Mouse (Mus musculus) MEL (cell line): ENCODE results near the gene Ttc17.

Experiments used
- CHD1 ChIP-seq: IDR thresholded peaks from 2 replicates; pipeline ENCODE4 v1.6.1; 2012; ENCODE audit warnings: low read depth, mild to moderate bottlenecking, inconsistent platforms, low read length, improper control_type of control experiment
- CHD2 ChIP-seq: IDR thresholded peaks from 2 replicates; pipeline ENCODE4 v1.6.1; 2011; ENCODE audit warnings: low read length, improper control_type of control experiment
- CTCF ChIP-seq, 3 experiments: IDR thresholded peaks in 2 of 3; conservative IDR thresholded peaks in 1 of 3; 2 replicates each; pipeline ENCODE4 v1.5.1; 2011 to 2012; ENCODE audit warnings: low read length in 3 of 3, low read depth in 2 of 3, mild to moderate bottlenecking in 2 of 3, improper control_type of control experiment in 1 of 3, inconsistent platforms in 1 of 3, mixed read lengths in 1 of 3, moderate library complexity in 1 of 3; ENCODE audit not compliant: control insufficient read depth in 1 of 3, insufficient read depth in 1 of 3, poor library complexity in 1 of 3, severe bottlenecking in 1 of 3
- EP300 ChIP-seq, 2 experiments: IDR thresholded peaks; 2 replicates each; pipeline ENCODE4 v1.6.1; 2011; ENCODE audit warnings: improper control_type of control experiment in 2 of 2, low read length in 2 of 2, low read depth in 1 of 2, mild to moderate bottlenecking in 1 of 2
- GATA1 ChIP-seq: IDR thresholded peaks from 2 replicates; pipeline ENCODE4 v1.6.1; 2011; ENCODE audit warnings: low read depth, low read length, improper control_type of control experiment
- HCFC1 ChIP-seq: IDR thresholded peaks from 2 replicates; pipeline ENCODE4 v1.6.1; 2012; ENCODE audit warnings: low read depth, mild to moderate bottlenecking, inconsistent platforms, low read length, improper control_type of control experiment, moderate library complexity
- MAFK ChIP-seq: IDR thresholded peaks from 2 replicates; pipeline ENCODE4 v1.6.1; 2011; ENCODE audit warnings: low read depth, mild to moderate bottlenecking, low read length, improper control_type of control experiment, borderline replicate concordance
- MAZ ChIP-seq: IDR thresholded peaks from 2 replicates; pipeline ENCODE4 v1.6.1; 2012; ENCODE audit warnings: low read depth, mild to moderate bottlenecking, inconsistent platforms, low read length, improper control_type of control experiment
- POLR2A ChIP-seq, 2 experiments: IDR thresholded peaks; 2 replicates each; pipeline ENCODE4 v1.6.1; 2011 to 2012; ENCODE audit warnings: low read length in 2 of 2, mild to moderate bottlenecking in 2 of 2, control low read depth in 1 of 2, improper control_type of control experiment in 1 of 2, low read depth in 1 of 2, moderate library complexity in 1 of 2; ENCODE audit not compliant: control insufficient read depth in 1 of 2, insufficient read depth in 1 of 2, poor library complexity in 1 of 2
- RAD21 ChIP-seq: IDR thresholded peaks from 2 replicates; pipeline ENCODE4 v1.6.1; 2011; ENCODE audit warnings: mild to moderate bottlenecking, low read depth, low read length, improper control_type of control experiment
- TAL1 ChIP-seq: IDR thresholded peaks from 2 replicates; pipeline ENCODE4 v1.6.1; 2012; ENCODE audit warnings: mild to moderate bottlenecking, inconsistent platforms, low read length, moderate library complexity, mixed read lengths
- USF1 ChIP-seq: IDR thresholded peaks from 2 replicates; pipeline ENCODE4 v1.6.1; 2014; ENCODE audit warnings: low read depth, mild to moderate bottlenecking, inconsistent platforms, low read length, improper control_type of control experiment, moderate library complexity
- ZMIZ1 ChIP-seq: IDR thresholded peaks from 2 replicates; pipeline ENCODE4 v1.6.1; 2012; ENCODE audit warnings: low read depth, mild to moderate bottlenecking, inconsistent platforms, low read length, improper control_type of control experiment, moderate library complexity

DNA sequence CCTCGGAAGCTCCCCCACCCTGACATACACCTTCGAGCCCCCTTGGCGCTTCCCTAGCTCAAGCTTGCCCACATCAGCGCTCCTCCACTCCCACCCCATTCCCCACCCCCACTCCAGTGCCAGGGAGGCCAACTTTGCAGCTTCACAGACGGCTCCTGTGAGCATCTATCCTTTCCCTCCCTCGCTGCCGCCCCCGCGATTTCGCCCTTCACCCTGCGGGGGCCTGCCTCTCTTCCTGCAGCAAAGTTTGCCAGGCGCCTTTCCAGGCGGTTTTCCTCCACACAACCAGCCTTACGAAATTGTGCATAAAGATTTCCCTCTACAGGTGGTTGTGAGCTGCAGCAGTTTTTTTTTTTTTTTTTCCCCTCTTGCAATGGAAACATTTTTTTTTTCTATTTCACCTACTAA is 143.0 kb downstream of the Ttc17 start:
- TF ChIP-seq CTCF (IDR thresholded peaks at IDR 0.05 in 2 of 3, conservative IDR thresholded peaks at IDR 0.05 in 1 of 3; ENCODE audit: control insufficient read depth in 1 of 3, insufficient read depth in 1 of 3, low read depth in 2 of 3, low read length in 3 of 3, poor library complexity in 1 of 3, severe bottlenecking in 1 of 3) (no peak), EP300 (IDR thresholded peaks at IDR 0.05; ENCODE audit: low read depth in 1 of 2, low read length in 2 of 2) (no peak), POLR2A (IDR thresholded peaks at IDR 0.05; ENCODE audit: control insufficient read depth in 1 of 2, insufficient read depth in 1 of 2, low read depth in 1 of 2, low read length in 2 of 2, poor library complexity in 1 of 2) (no peak), HCFC1 (no peak), RAD21 (no peak), CHD1 (no peak), TAL1 (no peak), USF1 (no peak), MAFK (no peak), CHD2 (no peak), MAZ (no peak), ZMIZ1 (no peak), GATA1 (no peak)
